11 mouse cellular contexts compared by ENCODE assay signal in genomic region chr5:66710445-66711019, GRCm38 (mm10). TPM values are rescaled to one million over a fixed set of nuclear protein-coding genes. Genes with fewer than 3 reads are reported as not detected.
DNase-seq lines count a peak whose midpoint lies in the region; ATAC-seq and TF ChIP-seq lines count a peak whose summit lies in the region.
"Had no signal": no experiment of that assay in that cellular context is flagged by ENCODE, and none has a peak within 500 bp of the region (broad histone marks: within the 10 kb centered on the region; RNA-seq: fewer than 3 reads in every experiment).

No protein-coding gene starts in this region.

- no peaks in the 10 kb centered on the region for H3K27me3 ChIP-seq in heart, adult 2 months (ENCODE audit: control insufficient read depth, insufficient read depth, low read length)
- H3K27me3 ChIP-seq in limb, embryonic 14.5 days (ENCODE audit: control insufficient read depth, insufficient read depth, low read length) = no peaks in the 10 kb centered on the region
- H3K27me3 ChIP-seq in limb, embryonic 10.5 days (ENCODE audit: low read depth, poor library complexity, severe bottlenecking) = no peaks in the 10 kb centered on the region
- H3K27me3 ChIP-seq: embryonic facial prominence, embryonic 15.5 days; limb, embryonic 15.5 days had no signal

- TF ChIP-seq EP300 in heart, adult 2 months (IDR thresholded peaks at IDR 0.05; ENCODE audit: insufficient read depth, low read depth, low read length) = no peak

- H3K4me3 ChIP-seq in heart, adult 2 months = no peak overlapping the region
- no peak overlapping the region for H3K4me3 ChIP-seq in limb, embryonic 14.5 days (replicated peaks; ENCODE audit: low read length)
- H3K4me3 ChIP-seq in limb, embryonic 10.5 days = no peak overlapping the region
- H3K4me3 ChIP-seq: embryonic facial prominence, embryonic 15.5 days; limb, embryonic 15.5 days had no signal

- H3K4me2 ChIP-seq in limb, embryonic 14.5 days (replicated peaks; ENCODE audit: low read depth, low read length, severe bottlenecking) = no peak overlapping the region
- H3K4me2 ChIP-seq: embryonic facial prominence, embryonic 15.5 days; limb, embryonic 15.5 days had no signal

- no peak for DNase-seq in heart, adult 2 months
- DNase-seq in heart, adult 9 months (ENCODE audit: low spot score in 2 of 2) = no peak
- DNase-seq in limb, embryonic 14.5 days (ENCODE audit: low spot score) = peak; percentile 44
- DNase-seq in limb, embryonic 10.5 days (ENCODE audit: low spot score) = no peak
- DNase-seq in brain, embryonic 14.5 days (ENCODE audit: low read depth) = peak; percentile 75
- DNase-seq in lung, postnatal 36 days = peak; percentile 39
- no peak for DNase-seq in right cerebral cortex, postnatal 36 days (ENCODE audit: low spot score in 2 of 2)
- DNase-seq: thymus, postnatal 14 days had no signal

- TF ChIP-seq POLR2A in heart, adult 2 months (IDR thresholded peaks at IDR 0.05; ENCODE audit: insufficient read depth, low read depth, low read length) = no peak
- TF ChIP-seq POLR2A in limb, embryonic 14.5 days (IDR thresholded peaks at IDR 0.05; ENCODE audit: borderline replicate concordance, extremely low read depth, insufficient read depth, insufficient read length) = no peak
- TF ChIP-seq POLR2A in brain, embryonic 14.5 days (IDR thresholded peaks at IDR 0.05; ENCODE audit: borderline replicate concordance, extremely low read depth, insufficient read depth, insufficient read length, poor library complexity, severe bottlenecking) = no peak

- no peak overlapping the region for H3K27ac ChIP-seq in heart, adult 2 months
- no peak overlapping the region for H3K27ac ChIP-seq in limb, embryonic 14.5 days (replicated peaks; ENCODE audit: low read depth, low read length)
- H3K27ac ChIP-seq in limb, embryonic 10.5 days = no peak overlapping the region
- H3K27ac ChIP-seq: embryonic facial prominence, embryonic 15.5 days; limb, embryonic 15.5 days had no signal

- peaks cover 4% of the 10 kb centered on the region for H3K4me1 ChIP-seq in heart, adult 2 months (ENCODE audit: control insufficient read depth, insufficient read depth, low read length)
- peaks cover 2% of the 10 kb centered on the region; the same call in 1 of the 2 replicates for H3K4me1 ChIP-seq in limb, embryonic 14.5 days (ENCODE audit: control insufficient read depth, insufficient read depth, low read length)
- H3K4me1 ChIP-seq in limb, embryonic 10.5 days = peaks cover 12% of the 10 kb centered on the region; the same call in 1 of the 2 replicates
- H3K4me1 ChIP-seq: limb, embryonic 15.5 days had no signal

- no peaks in the 10 kb centered on the region for H3K36me3 ChIP-seq in heart, adult 2 months (ENCODE audit: control insufficient read depth, insufficient read depth, low read length)
- no peaks in the 10 kb centered on the region for H3K36me3 ChIP-seq in limb, embryonic 14.5 days (ENCODE audit: control insufficient read depth, insufficient read depth, low read length)
- H3K36me3 ChIP-seq in limb, embryonic 10.5 days = no peaks in the 10 kb centered on the region
- H3K36me3 ChIP-seq: embryonic facial prominence, embryonic 15.5 days; G1E; limb, embryonic 15.5 days had no signal

- peak; percentile 79 for TF ChIP-seq CTCF in heart, adult 2 months (IDR thresholded peaks at IDR 0.05)
- peak; percentile 51; the same call in 1 of the 2 replicates for TF ChIP-seq CTCF in brain, embryonic 14.5 days (IDR thresholded peaks at IDR 0.05; ENCODE audit: borderline replicate concordance, extremely low read depth, insufficient read depth, insufficient read length)

- no peak overlapping the region for H3K9ac ChIP-seq in heart, adult 2 months (ENCODE audit: low read depth, low read length)
- no peak overlapping the region for H3K9ac ChIP-seq in limb, embryonic 14.5 days (ENCODE audit: low read depth, low read length, severe bottlenecking)
- H3K9ac ChIP-seq: embryonic facial prominence, embryonic 15.5 days; limb, embryonic 15.5 days had no signal

- H3K79me2 ChIP-seq in heart, adult 2 months (replicated peaks; ENCODE audit: control insufficient read depth, insufficient read depth, low read length) = no peaks in the 10 kb centered on the region

- H3K9me3 ChIP-seq in limb, embryonic 14.5 days (ENCODE audit: control insufficient read depth, low read length) = no peaks in the 10 kb centered on the region
- no peaks in the 10 kb centered on the region for H3K9me3 ChIP-seq in limb, embryonic 10.5 days (replicated peaks)
- H3K9me3 ChIP-seq: embryonic facial prominence, embryonic 15.5 days; limb, embryonic 15.5 days had no signal

- WGBS in heart, adult 2 months = 9% methylated on average over 4 of the region's 4 CpGs
- 24% methylated on average over 4 of the region's 4 CpGs for WGBS in limb, embryonic 14.5 days
- 35% methylated on average over 4 of the region's 4 CpGs for WGBS in limb, embryonic 10.5 days

- intact Hi-C loops in heart, adult 2 months (cut with DNase I) = no loop called here

- ATAC-seq in limb, embryonic 14.5 days (ENCODE audit: low FRiP score, low read depth) = no peak

RNA-seq across cellular contexts. Expression of gene Uchl1, which starts 34.6 kb away (rescaled TPM):
- total RNA-seq in heart, adult 2 months (2021) = 10 to 100 TPM in 1 of 2 experiments, 1 to 10 TPM in 1; 7.2 to 10.3 TPM
- polyA plus RNA-seq in heart, adult 2 months (2012; rRNA removed) = 13.4 and 20.8 TPM in 2 replicates
- 105 and 110 TPM in 2 replicates for polyA plus RNA-seq in limb, embryonic 14.5 days (2012; rRNA removed)
- 77.4 and 81.0 TPM in 2 replicates for polyA plus RNA-seq in limb, embryonic 14.5 days (2014; fragmentation: Nextera tagmentation; extraction: Ambion mirVana)
- 25.7 and 33.5 TPM in 2 replicates for polyA plus RNA-seq in limb, embryonic 10.5 days (2016; fragmentation: Nextera tagmentation; extraction: Ambion mirVana)
- 1,464 and 1,575 TPM in 2 replicates for polyA plus RNA-seq in brain, embryonic 14.5 days (2012; rRNA removed)
- polyA plus RNA-seq: G1E had no signal

RNA-seq across cellular contexts. Expression of gene Limch1, which starts 35.1 kb away (rescaled TPM):
- 100 to 1,000 TPM; 230 to 277 TPM for total RNA-seq in heart, adult 2 months (2021)
- polyA plus RNA-seq in heart, adult 2 months (2012; rRNA removed) = 60.2 and 120 TPM in 2 replicates
- polyA plus RNA-seq in limb, embryonic 14.5 days (2012; rRNA removed) = 40.0 and 44.4 TPM in 2 replicates
- polyA plus RNA-seq in limb, embryonic 14.5 days (2014; fragmentation: Nextera tagmentation; extraction: Ambion mirVana) = 85.3 and 98.4 TPM in 2 replicates
- 21.8 and 28.9 TPM in 2 replicates for polyA plus RNA-seq in limb, embryonic 10.5 days (2016; fragmentation: Nextera tagmentation; extraction: Ambion mirVana)
- 22.3 and 37.8 TPM in 2 replicates for polyA plus RNA-seq in brain, embryonic 14.5 days (2012; rRNA removed)
- polyA plus RNA-seq: G1E had no signal

Comparison
In these comparisons a context has a peak if more than half of its experiments do, and no peak if none do; other contexts are left out.
1. DNase-seq: peak in limb, embryonic 14.5 days (single experiment), brain, embryonic 14.5 days (single experiment) and lung, postnatal 36 days (single experiment); none in heart, adult 2 months (0 of 2), heart, adult 9 months (0 of 2), limb, embryonic 10.5 days (single experiment) and right cerebral cortex, postnatal 36 days (0 of 2).
2. RNA of gene Uchl1, which starts 34.6 kb away (polyA plus RNA-seq): 1,464 to 1,575 TPM in brain, embryonic 14.5 days; 77.4 to 110 TPM in limb, embryonic 14.5 days, 25.7 to 33.5 TPM in limb, embryonic 10.5 days and 13.4 to 20.8 TPM in heart, adult 2 months; every median in the first group is over 10 times any median in the second.